Mouse (Mus musculus) megakaryocyte progenitor cell, adult 5-6 weeks (primary cell): ENCODE measurements around the gene Olfr943. TPM values are rescaled to one million over a fixed set of nuclear protein-coding genes. Genes with fewer than 3 reads are reported as not detected.

ENCODE experiments used
- ATAC-seq: replicated peaks from 2 replicates; pipeline ENCODE4 v1.8.0; 2016; ENCODE audit warnings: mild to moderate bottlenecking, moderate TSS enrichment, inconsistent platforms; ENCODE audit not compliant: poor library complexity
- total RNA-seq, 2 experiments: library from RNA; stranded (forward) in 1 of 2; stranded (reverse) in 1 of 2; fragments of 157-497, 149-512 nt in 1 of 2; fragments of 200-1000 nt in 1 of 2; gene quantifications; 2 replicates each; pipeline versions ENCODE4 v1.2.3 to v1.2.4; 2015 to 2017

Gene Olfr943
- total RNA-seq (2015) (not detected in 2 replicates), total RNA-seq (2017) (not detected in 2 replicates)

- no peak for ATAC-seq
These were observed at the start of gene Olfr943 for GRCm38 (mm10) chr9:39166004-39166403. Gene Olfr943 (plus strand): TSS chr9:39166304.

GRCm38 (mm10) chr9:39127326-39127725, 38.8 kb upstream of the Olfr943 start:
- no peak for ATAC-seq

GRCm38 (mm10) chr9:39127831-39128230, 38.3 kb upstream of the Olfr943 start, which contains the start of gene Olfr27:
Gene Olfr27 (plus strand): TSS chr9:39128131.
- ATAC-seq: no peak

- ATAC-seq: no peak
These were observed 13.7 kb upstream of the Olfr943 start for GRCm38 (mm10) chr9:39152401-39152800.

- ATAC-seq: no peak
These were observed 35.5 kb downstream of the Olfr943 start, which contains the start of gene Olfr944 for GRCm38 (mm10) chr9:39201620-39202019. Gene Olfr944 (plus strand): TSS chr9:39201920.

Other genes with a start within 250 kb of the Olfr943 start
- gene Olfr930, start 236.5 kb upstream of the Olfr943 start, total RNA-seq (2015): not detected in 2 replicates
- gene Olfr930, start 236.5 kb upstream of the Olfr943 start, total RNA-seq (2017): not detected in 2 replicates
- gene Olfr933, start 194.0 kb upstream of the Olfr943 start, total RNA-seq (2015): not detected in 2 replicates
- not detected in 2 replicates for gene Olfr933, start 194.0 kb upstream of the Olfr943 start, total RNA-seq (2017)
- gene Olfr934, start 178.0 kb upstream of the Olfr943 start, total RNA-seq (2015): not detected in 2 replicates
- gene Olfr934, start 178.0 kb upstream of the Olfr943 start, total RNA-seq (2017): not detected in 2 replicates
- gene Olfr935, start 166.6 kb upstream of the Olfr943 start, total RNA-seq (2015): not detected in 2 replicates
- gene Olfr935, start 166.6 kb upstream of the Olfr943 start, total RNA-seq (2017): not detected in 2 replicates
- gene Olfr146, start 142.9 kb upstream of the Olfr943 start, total RNA-seq (2015): not detected in 2 replicates
- not detected in 2 replicates for gene Olfr146, start 142.9 kb upstream of the Olfr943 start, total RNA-seq (2017)
- not detected in 2 replicates for gene Olfr937, start 101.4 kb upstream of the Olfr943 start, total RNA-seq (2015)
- gene Olfr937, start 101.4 kb upstream of the Olfr943 start, total RNA-seq (2017): not detected in 2 replicates
- gene Olfr938, start 87.4 kb upstream of the Olfr943 start, total RNA-seq (2015): not detected in 2 replicates
- gene Olfr938, start 87.4 kb upstream of the Olfr943 start, total RNA-seq (2017): not detected in 2 replicates
- gene Olfr27, start 38.2 kb upstream of the Olfr943 start, total RNA-seq (2015): not detected in 2 replicates
- not detected in 2 replicates for gene Olfr27, start 38.2 kb upstream of the Olfr943 start, total RNA-seq (2017)
- gene Olfr944, start 35.6 kb downstream of the Olfr943 start, total RNA-seq (2015): not detected in 2 replicates
- gene Olfr944, start 35.6 kb downstream of the Olfr943 start, total RNA-seq (2017): not detected in 2 replicates
- not detected in 2 replicates for gene Olfr1537, start 83.7 kb downstream of the Olfr943 start, total RNA-seq (2015)
- not detected in 2 replicates for gene Olfr1537, start 83.7 kb downstream of the Olfr943 start, total RNA-seq (2017)
- not detected in 2 replicates for gene Olfr945, start 110.5 kb downstream of the Olfr943 start, total RNA-seq (2015)
- gene Olfr945, start 110.5 kb downstream of the Olfr943 start, total RNA-seq (2017): not detected in 2 replicates
- gene Olfr948, start 159.7 kb downstream of the Olfr943 start, total RNA-seq (2015): not detected in 2 replicates
- not detected in 2 replicates for gene Olfr948, start 159.7 kb downstream of the Olfr943 start, total RNA-seq (2017)
- gene Olfr951, start 221.1 kb downstream of the Olfr943 start, total RNA-seq (2015): not detected in 2 replicates
- not detected in 2 replicates for gene Olfr951, start 221.1 kb downstream of the Olfr943 start, total RNA-seq (2017)